Mouse (Mus musculus) forebrain, embryonic 14.5 days (tissue): ENCODE measurements around the gene Gm15448. TPM values are rescaled to one million over a fixed set of nuclear protein-coding genes. Genes with fewer than 3 reads are reported as not detected.
"Not testable (repeated sequence)": the region's sequence is repeated elsewhere in the genome, so short reads cannot be mapped to it uniquely, and the experiment has no call there.

Experiments used
- ATAC-seq: fragments of 200-750 bp; cut with Nextera tagmentation; 2 replicates; pipeline ENCODE4 v1.8.0; 2017; ENCODE audit warnings: mild to moderate bottlenecking, moderate library complexity
- DNase-seq: peaks from one replicate; pipeline ENCODE4 v3.0.0-alpha.2; 2015; ENCODE audit warnings: low spot score
- H3K27ac ChIP-seq: fragments of 300-500 bp; sonication (generic); 2 replicates; pipeline ENCODE4 v1.5.1; 2014; ENCODE audit warnings: low read depth, mild to moderate bottlenecking, control low read depth, low read length, moderate library complexity
- H3K27me3 ChIP-seq: fragments of 300-500 bp; sonication (generic); replicated peaks from 2 replicates; pipeline ENCODE4 v1.6.1; 2014; ENCODE audit warnings: low read length, control low read depth, mixed read lengths; ENCODE audit not compliant: control insufficient read depth, insufficient read depth
- H3K36me3 ChIP-seq: fragments of 300-500 bp; sonication (generic); 2 replicates; pipeline ENCODE4 v1.6.1; 2014; ENCODE audit warnings: low read length, control low read depth; ENCODE audit not compliant: control insufficient read depth, insufficient read depth
- H3K4me1 ChIP-seq: fragments of 300-500 bp; sonication (generic); 2 replicates; pipeline ENCODE4 v1.6.1; 2014; ENCODE audit warnings: antibody characterized with exemption, low read length, control low read depth; ENCODE audit not compliant: control insufficient read depth, insufficient read depth
- H3K4me2 ChIP-seq: fragments of 300-500 bp; sonication (generic); 2 replicates; pipeline ENCODE4 v1.6.1; 2014; ENCODE audit warnings: mild to moderate bottlenecking, control low read depth, low read length
- H3K4me3 ChIP-seq: fragments of 300-500 bp; sonication (generic); 2 replicates; pipeline ENCODE4 v1.5.1; 2014; ENCODE audit warnings: low read depth, low read length, control low read depth
- H3K9ac ChIP-seq: fragments of 300-500 bp; sonication (generic); 2 replicates; pipeline ENCODE4 v1.6.1; 2014; ENCODE audit warnings: mild to moderate bottlenecking, low read length, control low read depth, moderate library complexity
- H3K9me3 ChIP-seq: fragments of 300-500 bp; sonication (generic); replicated peaks from 2 replicates; pipeline ENCODE4 v1.6.1; 2016; ENCODE audit warnings: low read length, control low read depth, mixed read lengths; ENCODE audit not compliant: control insufficient read depth
- WGBS: fragments of 180-500 bp; shearing (Covaris S2); extraction: QIAGEN DNeasy Blood & Tissue Kit; methylation state at CpG from one replicate; pipeline ENCODE4 v1.1.7; 2014; 5-methylcytosine and 5-hydroxymethylcytosine counted together
- polyA plus RNA-seq: library from polyadenylated mRNA; unstranded; fragments of >200 nt; fragmentation: Nextera tagmentation; extraction: Ambion mirVana; gene quantifications from 2 replicates; pipeline ENCODE4 v1.2.1, GENCODE M21; 2014

Gene Gm15448
- polyA plus RNA-seq, result not detected in 2 replicates

DNA sequence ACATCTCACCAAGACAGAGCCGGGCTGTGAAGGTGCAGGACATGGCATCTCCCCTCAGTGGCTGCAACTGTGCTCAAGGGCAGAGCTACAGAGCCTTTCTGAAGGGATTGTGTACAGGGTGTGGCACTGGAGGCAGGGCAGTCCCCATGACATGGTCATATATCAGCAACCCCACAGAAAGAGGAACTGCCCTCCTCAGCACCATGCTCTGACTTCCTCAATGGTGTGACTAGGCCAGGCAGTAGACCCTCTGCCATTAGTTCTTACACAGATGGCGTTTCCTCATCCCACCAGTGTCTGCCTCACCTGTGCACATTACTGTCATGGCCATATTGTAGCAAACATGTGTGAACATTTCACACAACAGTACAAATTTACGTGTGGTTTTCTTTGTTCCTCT, at the start of gene Gm15448:
Gm15448 (minus strand) TSS at position 89 of the 400 bp plus-strand sequence.
- not testable (repeated sequence) for H3K4me1 ChIP-seq, H3K27ac ChIP-seq, H3K27me3 ChIP-seq, H3K4me2 ChIP-seq, H3K9ac ChIP-seq, H3K36me3 ChIP-seq, DNase-seq, ATAC-seq, H3K4me3 ChIP-seq, H3K9me3 ChIP-seq
- WGBS, result 42% methylated on average over 1 of the region's 3 CpGs

DNA sequence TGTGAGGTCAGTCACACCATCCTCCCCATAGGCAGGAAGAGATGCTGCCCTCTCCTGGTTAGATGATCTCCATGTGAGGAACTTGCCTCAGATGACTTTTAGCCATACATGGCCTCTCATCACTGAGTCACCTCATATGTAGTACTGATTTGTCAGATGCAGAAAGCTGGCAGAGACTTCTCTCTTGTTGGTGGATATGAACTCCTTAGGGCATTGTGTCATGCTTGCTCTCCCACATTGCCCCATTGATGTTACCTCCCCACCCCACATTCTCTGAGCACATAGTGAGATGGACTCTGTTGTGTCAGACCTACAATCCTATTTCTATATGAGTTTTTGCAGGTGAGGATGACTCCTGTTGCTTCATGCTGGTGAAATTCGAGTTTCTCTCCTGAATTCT, 49.5 kb upstream of the Gm15448 start:
- DNase-seq, H3K9ac ChIP-seq, ATAC-seq, H3K27me3 ChIP-seq, H3K36me3 ChIP-seq, H3K4me1 ChIP-seq, H3K4me3 ChIP-seq, H3K27ac ChIP-seq, H3K4me2 ChIP-seq, H3K9me3 ChIP-seq: not testable (repeated sequence)
- WGBS, result no CpG with 5 or more reads among the region's 1 CpGs

DNA sequence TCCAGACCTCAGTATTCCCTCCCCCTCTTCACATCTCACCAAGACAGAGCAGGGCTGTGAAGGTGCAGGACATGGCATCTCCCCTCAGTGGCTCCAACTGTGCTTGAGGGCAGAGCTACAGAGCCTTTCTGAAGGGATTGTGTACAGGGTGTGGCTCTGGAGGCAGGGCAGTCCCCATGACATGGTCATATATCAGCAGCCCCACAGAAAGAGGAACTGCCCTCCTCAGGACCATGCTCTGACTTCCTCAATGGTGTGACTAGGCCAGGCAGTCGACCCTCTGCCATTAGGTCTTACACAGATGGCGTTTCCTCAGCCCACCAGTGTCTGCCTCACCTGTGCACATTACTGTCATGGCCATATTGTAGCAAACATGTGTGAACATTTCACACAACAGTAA, 19.5 kb upstream of the Gm15448 start, which contains the start of gene Pira2:
Pira2 (minus strand) TSS at position 101 of the 400 bp plus-strand sequence.
- H3K36me3 ChIP-seq, H3K27ac ChIP-seq, H3K9me3 ChIP-seq, H3K9ac ChIP-seq, DNase-seq, H3K4me3 ChIP-seq, H3K27me3 ChIP-seq, ATAC-seq, H3K4me1 ChIP-seq, H3K4me2 ChIP-seq: not testable (repeated sequence)
- no CpG with 5 or more reads among the region's 2 CpGs for WGBS

DNA sequence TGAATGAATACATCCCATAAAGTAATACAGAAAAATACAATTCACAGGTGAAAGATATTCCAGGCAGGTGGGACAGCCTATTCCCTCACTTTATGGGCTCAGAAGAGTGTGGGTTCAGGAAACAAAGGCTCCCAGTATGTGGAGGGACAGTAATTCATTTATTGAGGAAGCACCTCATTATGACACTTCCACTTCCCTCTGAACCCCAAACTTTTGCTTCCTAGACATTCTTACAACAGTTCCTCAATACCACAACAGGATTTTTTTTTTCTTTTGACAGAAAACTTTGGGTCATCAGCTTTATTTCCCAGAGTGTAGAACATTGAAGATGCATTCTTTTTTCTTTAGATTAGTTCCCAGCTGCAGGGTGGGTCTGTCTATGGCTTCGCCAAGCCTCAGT, 12.4 kb upstream of the Gm15448 start:
- H3K4me1 ChIP-seq, H3K9ac ChIP-seq, DNase-seq, H3K27ac ChIP-seq, H3K27me3 ChIP-seq, H3K4me2 ChIP-seq, H3K4me3 ChIP-seq, H3K36me3 ChIP-seq, ATAC-seq, H3K9me3 ChIP-seq: not testable (repeated sequence)
- no CpG with 5 or more reads among the region's 1 CpGs for WGBS

DNA sequence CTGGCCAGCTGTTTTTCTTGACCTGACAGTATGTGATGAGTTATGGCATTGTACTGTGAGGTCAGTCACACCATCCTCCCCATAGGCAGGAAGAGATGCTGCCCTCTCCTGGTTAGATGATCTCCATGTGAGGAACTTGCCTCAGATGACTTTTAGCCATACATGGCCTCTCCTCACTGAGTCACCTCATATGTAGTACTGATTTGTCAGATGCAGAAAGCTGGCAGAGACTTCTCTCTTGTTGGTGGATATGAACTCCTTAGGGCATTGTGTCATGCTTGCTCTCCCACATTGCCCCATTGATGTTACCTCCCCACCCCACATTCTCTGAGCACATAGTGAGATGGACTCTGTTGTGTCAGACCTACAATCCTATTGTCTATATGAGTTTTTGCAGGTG, 5.1 kb upstream of the Gm15448 start:
- not testable (repeated sequence) for H3K36me3 ChIP-seq, H3K27me3 ChIP-seq, H3K4me3 ChIP-seq, H3K27ac ChIP-seq, H3K4me1 ChIP-seq, H3K9ac ChIP-seq, ATAC-seq, H3K4me2 ChIP-seq, H3K9me3 ChIP-seq, DNase-seq

DNA sequence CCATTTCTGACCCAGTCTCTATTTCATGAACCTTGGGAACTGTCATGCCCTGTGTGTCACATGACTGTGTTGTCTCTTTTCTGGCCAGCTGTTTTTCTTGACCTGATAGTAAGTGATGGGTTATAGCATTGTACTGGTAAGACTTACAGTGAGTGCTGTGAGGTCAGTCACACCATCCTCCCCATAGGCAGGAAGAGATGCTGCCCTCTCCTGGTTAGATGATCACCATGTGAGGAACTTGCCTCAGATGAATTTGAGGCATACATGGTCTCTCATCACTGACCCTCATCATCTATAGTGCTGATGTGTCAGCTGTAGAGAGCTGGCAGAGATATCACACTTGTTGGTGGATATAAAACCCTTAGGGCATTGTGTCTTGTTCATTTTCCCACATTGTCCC, 13.6 kb downstream of the Gm15448 start:
- H3K27ac ChIP-seq, H3K36me3 ChIP-seq, H3K9ac ChIP-seq, DNase-seq, H3K4me3 ChIP-seq, H3K9me3 ChIP-seq, H3K4me1 ChIP-seq, H3K27me3 ChIP-seq, H3K4me2 ChIP-seq, ATAC-seq: not testable (repeated sequence)

DNA sequence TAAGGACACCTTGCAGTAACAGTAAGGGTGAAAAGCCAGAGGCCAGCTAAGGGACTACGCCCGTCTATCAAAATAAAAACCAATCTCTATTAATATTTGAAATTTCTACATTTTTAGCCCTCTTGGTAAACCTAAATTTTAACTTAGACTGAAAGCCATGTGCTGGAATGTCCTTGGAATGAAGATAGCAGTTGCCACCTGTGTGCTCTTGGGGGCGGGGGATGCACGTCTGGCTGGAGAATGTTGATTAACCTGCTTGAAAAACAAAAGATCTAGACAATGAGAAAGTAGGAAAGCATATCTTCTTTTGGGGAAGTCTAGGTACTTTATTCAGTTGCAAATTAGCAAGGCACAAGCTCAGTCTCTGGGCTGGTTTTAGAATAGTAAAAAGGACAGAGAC, 22.6 kb downstream of the Gm15448 start:
- not testable (repeated sequence) for DNase-seq, H3K9me3 ChIP-seq, H3K9ac ChIP-seq, H3K27me3 ChIP-seq, H3K4me1 ChIP-seq, ATAC-seq, H3K36me3 ChIP-seq, H3K4me2 ChIP-seq, H3K27ac ChIP-seq, H3K4me3 ChIP-seq
- 85% methylated on average over 4 of the region's 4 CpGs for WGBS

DNA sequence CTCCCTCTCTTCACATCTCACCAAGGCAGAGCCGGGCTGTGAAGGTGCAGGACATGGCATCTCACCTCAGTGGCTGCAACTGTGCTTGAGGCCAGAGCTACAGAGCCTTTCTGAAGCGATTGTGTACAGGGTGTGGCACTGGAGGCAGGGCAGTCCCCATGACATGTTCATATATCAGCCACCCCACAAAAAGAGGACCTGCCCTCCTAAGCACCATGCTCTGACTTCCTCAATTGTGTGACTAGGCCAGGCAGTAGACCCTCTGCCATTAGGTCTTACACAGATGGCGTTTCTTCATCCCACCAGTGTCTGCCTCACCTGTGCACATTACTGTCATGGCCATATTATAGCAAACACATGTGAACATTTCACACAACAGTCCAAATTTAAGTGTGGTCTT, 25.5 kb downstream of the Gm15448 start:
- H3K4me2 ChIP-seq, DNase-seq, ATAC-seq, H3K4me3 ChIP-seq, H3K27me3 ChIP-seq, H3K9ac ChIP-seq, H3K9me3 ChIP-seq, H3K4me1 ChIP-seq, H3K36me3 ChIP-seq, H3K27ac ChIP-seq: not testable (repeated sequence)
- WGBS, result 76% methylated on average over 3 of the region's 3 CpGs

DNA sequence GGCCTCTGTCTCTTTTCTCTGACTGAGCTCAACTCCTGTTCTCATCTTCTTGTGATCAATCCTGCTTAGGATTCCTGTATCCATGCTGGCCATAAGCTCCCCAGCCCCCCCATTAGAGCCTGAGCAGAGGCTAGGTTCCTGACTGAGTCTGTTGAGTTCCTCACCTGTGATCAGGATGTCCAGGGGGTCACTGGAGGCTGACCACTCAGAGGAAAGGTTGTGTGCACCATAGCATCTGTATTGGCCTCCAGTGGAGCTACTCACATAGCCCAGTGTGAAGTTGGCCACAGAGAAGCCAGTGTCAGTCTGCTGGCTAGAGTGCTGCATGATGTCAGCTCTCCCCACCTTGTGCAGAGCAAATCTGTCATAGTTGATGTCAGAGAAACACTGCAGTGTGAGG, 29.2 kb downstream of the Gm15448 start:
- not testable (repeated sequence) for H3K9ac ChIP-seq, H3K27me3 ChIP-seq, DNase-seq, ATAC-seq, H3K9me3 ChIP-seq, H3K4me1 ChIP-seq, H3K4me2 ChIP-seq, H3K36me3 ChIP-seq, H3K4me3 ChIP-seq, H3K27ac ChIP-seq
